Mouse (Mus musculus) testis, adult 2 months (tissue): Measurements from ENCODE around the gene Hba-x. TPM values are rescaled to one million over a fixed set of nuclear protein-coding genes. Genes with fewer than 3 reads are reported as not detected.
"Not testable (repeated sequence)": the region's sequence is repeated elsewhere in the genome, so short reads cannot be mapped to it uniquely, and the experiment has no call there.

Experiments
- H3K27ac ChIP-seq: fragments of 200-500 bp; 2 replicates; pipeline ENCODE4 v1.5.1; 2012; ENCODE audit warnings: low read depth, low read length; ENCODE audit not compliant: control insufficient read depth, insufficient read depth
- H3K27me3 ChIP-seq: fragments of 200-500 bp; 2 replicates; pipeline ENCODE4 v1.6.1; 2012; ENCODE audit warnings: mild to moderate bottlenecking, low read length, moderate library complexity; ENCODE audit not compliant: control insufficient read depth, insufficient read depth
- H3K36me3 ChIP-seq: fragments of 200-500 bp; 2 replicates; pipeline ENCODE4 v1.6.1; 2012; ENCODE audit warnings: mild to moderate bottlenecking, low read length; ENCODE audit not compliant: control insufficient read depth, insufficient read depth
- H3K4me1 ChIP-seq: fragments of 200-500 bp; 2 replicates; pipeline ENCODE4 v1.6.1; 2012; ENCODE audit warnings: low read length; ENCODE audit not compliant: control insufficient read depth, insufficient read depth
- H3K4me3 ChIP-seq: fragments of 200-500 bp; 2 replicates; pipeline ENCODE4 v1.5.1; 2012; ENCODE audit warnings: low read depth, mild to moderate bottlenecking, low read length, moderate library complexity, mixed read lengths; ENCODE audit not compliant: control insufficient read depth
- CTCF ChIP-seq: fragments of 200-500 bp; IDR thresholded peaks from 2 replicates; pipeline ENCODE4 v1.5.1; 2012; ENCODE audit warnings: low read depth, mild to moderate bottlenecking, inconsistent platforms, low read length, moderate library complexity; ENCODE audit not compliant: control insufficient read depth, insufficient read depth, insufficient replicate concordance
- POLR2A ChIP-seq: fragments of 200-500 bp; IDR thresholded peaks from 2 replicates; pipeline ENCODE4 v1.6.1; 2012; ENCODE audit warnings: low read depth, mild to moderate bottlenecking, inconsistent platforms, low read length, moderate library complexity; ENCODE audit not compliant: control insufficient read depth
- polyA plus RNA-seq: library from polyadenylated mRNA; depleted of rRNA; stranded (reverse); fragments of >200 nt; gene quantifications from 2 replicates; pipeline ENCODE4 v1.2.3, GENCODE M21; 2012

Gene Hba-x
- polyA plus RNA-seq, 1 experiment: not detected

GRCm38 (mm10) chr11:32286695-32287492, 10.7 kb downstream of the Hba-x start, which contains the start of gene Hbq1b:
TSS of gene Hbq1b (plus strand) at chr11:32286965.
- H3K27ac ChIP-seq, H3K4me1 ChIP-seq, H3K36me3 ChIP-seq, H3K27me3 ChIP-seq: not testable (repeated sequence)
- H3K4me3 ChIP-seq: peak within 1 kb of the TSS; percentile 73
- TF ChIP-seq CTCF: peak; percentile 62; the same call in 1 of the 2 replicates

- Histone ChIP-seq H3K27me3 (no peaks in the 10 kb centered on the region), H3K27ac (no peak overlapping the region), H3K4me3 (no peak overlapping the region), H3K4me1 (no peaks in the 10 kb centered on the region; the same call in 1 of the 2 replicates), H3K36me3 (no peaks in the 10 kb centered on the region)
- TF ChIP-seq POLR2A: no peak
- TF ChIP-seq CTCF: no peak
Measured at GRCm38 (mm10) chr11:32287493-32287825, 11.3 kb downstream of the Hba-x start.

GRCm38 (mm10) chr11:32292819-32293218, 16.6 kb downstream of the Hba-x start:
- not testable (repeated sequence) for H3K4me1 ChIP-seq, H3K4me3 ChIP-seq

GRCm38 (mm10) chr11:32293479-32293878, 17.3 kb downstream of the Hba-x start:
- not testable (repeated sequence) for H3K4me3 ChIP-seq, H3K4me1 ChIP-seq, H3K27ac ChIP-seq, H3K27me3 ChIP-seq, H3K36me3 ChIP-seq

More at GRCm38 (mm10) chr11:32292819-32293218, 16.6 kb downstream of the Hba-x start:
- H3K36me3 ChIP-seq, H3K27me3 ChIP-seq, H3K27ac ChIP-seq: not testable (repeated sequence)

GRCm38 (mm10) chr11:32296203-32296602, 20.0 kb downstream of the Hba-x start, which contains the start of gene Hba-a2:
TSS of gene Hba-a2 (plus strand) at chr11:32296489.
- H3K4me3 ChIP-seq, H3K4me1 ChIP-seq, H3K27me3 ChIP-seq, H3K36me3 ChIP-seq, H3K27ac ChIP-seq: not testable (repeated sequence)

GRCm38 (mm10) chr11:32297417-32297816, 21.2 kb downstream of the Hba-x start:
- not testable (repeated sequence) for H3K4me1 ChIP-seq, H3K36me3 ChIP-seq, H3K27me3 ChIP-seq, H3K27ac ChIP-seq, H3K4me3 ChIP-seq

- Histone ChIP-seq H3K27ac (no peak overlapping the region), H3K4me1 (no peaks in the 10 kb centered on the region; the same call in 1 of the 2 replicates), H3K27me3 (no peaks in the 10 kb centered on the region), H3K36me3 (no peaks in the 10 kb centered on the region), H3K4me3 (no peak overlapping the region)
- TF ChIP-seq CTCF (no peak), POLR2A (no peak)
Measured at GRCm38 (mm10) chr11:32297866-32298531, 21.8 kb downstream of the Hba-x start.

GRCm38 (mm10) chr11:32298532-32298918, 22.3 kb downstream of the Hba-x start:
- no peaks in the 10 kb centered on the region for H3K36me3 ChIP-seq
- no peak overlapping the region for H3K27ac ChIP-seq
- H3K4me1 ChIP-seq: no peaks in the 10 kb centered on the region; the same call in 1 of the 2 replicates
- TF ChIP-seq CTCF: no peak
- no peak for TF ChIP-seq POLR2A
- no peak overlapping the region for H3K4me3 ChIP-seq
- H3K27me3 ChIP-seq: no peaks in the 10 kb centered on the region
